Comparison of ENCODE assay signal across 27 mouse cellular contexts in genomic region chr11:82668026-82668425, GRCm38 (mm10).
DNase-seq lines count a peak whose midpoint lies in the region; ATAC-seq and TF ChIP-seq lines count a peak whose summit lies in the region.
"Had no signal": no experiment of that assay in that cellular context is flagged by ENCODE, and none has a peak within 500 bp of the region (broad histone marks: within the 10 kb centered on the region; RNA-seq: fewer than 3 reads in every experiment).

No protein-coding gene starts in this region.

- H3K36me3 ChIP-seq in spleen, adult 2 months (ENCODE audit: control insufficient read depth, insufficient read depth, low read length), result no peaks in the 10 kb centered on the region
- H3K36me3 ChIP-seq in intestine, embryonic 15.5 days, result no peaks in the 10 kb centered on the region
- H3K36me3 ChIP-seq: forebrain, embryonic 15.5 days; heart, embryonic 13.5 days; limb, embryonic 15.5 days; liver, embryonic 15.5 days; midbrain, embryonic 12.5 days had no signal

- 81% methylated on average over 1 of the region's 1 CpGs for WGBS in spleen, adult 2 months
- 88% methylated on average over 1 of the region's 1 CpGs for WGBS in intestine, embryonic 15.5 days

- no peak overlapping the region for H3K9ac ChIP-seq in intestine, embryonic 15.5 days
- H3K9ac ChIP-seq: forebrain, embryonic 15.5 days; heart, embryonic 13.5 days; limb, embryonic 15.5 days; liver, embryonic 15.5 days; midbrain, embryonic 12.5 days had no signal

- H3K4me1 ChIP-seq in spleen, adult 2 months (ENCODE audit: control insufficient read depth, insufficient read depth, insufficient read length), result peaks cover 33% of the 10 kb centered on the region; the same call in 1 of the 2 replicates
- no peaks in the 10 kb centered on the region for H3K4me1 ChIP-seq in intestine, embryonic 15.5 days (replicated peaks)
- H3K4me1 ChIP-seq: forebrain, embryonic 15.5 days; heart, embryonic 13.5 days; limb, embryonic 15.5 days; liver, embryonic 15.5 days; midbrain, embryonic 12.5 days had no signal

- H3K4me3 ChIP-seq in spleen, adult 2 months (ENCODE audit: extremely low read depth, insufficient read depth, insufficient read length), result no peak overlapping the region
- no peak overlapping the region for H3K4me3 ChIP-seq in intestine, embryonic 15.5 days (replicated peaks)
- H3K4me3 ChIP-seq: forebrain, embryonic 15.5 days; heart, adult 2 months; heart, embryonic 13.5 days; left cerebral cortex, adult 2 months; limb, embryonic 15.5 days; liver, embryonic 15.5 days; midbrain, embryonic 12.5 days had no signal

- no peaks in the 10 kb centered on the region for H3K27me3 ChIP-seq in spleen, adult 2 months (ENCODE audit: control insufficient read depth, insufficient read depth, low read length)
- no peaks in the 10 kb centered on the region for H3K27me3 ChIP-seq in intestine, embryonic 15.5 days (replicated peaks)
- H3K27me3 ChIP-seq: forebrain, embryonic 15.5 days; heart, embryonic 13.5 days; limb, embryonic 15.5 days; liver, embryonic 15.5 days; midbrain, embryonic 12.5 days had no signal

- H3K27ac ChIP-seq in spleen, adult 2 months (ENCODE audit: insufficient read depth, low read length), result peak overlapping the region; percentile 93
- H3K27ac ChIP-seq in intestine, embryonic 15.5 days, result no peak overlapping the region
- H3K27ac ChIP-seq: forebrain, embryonic 15.5 days; heart, adult 2 months; heart, embryonic 13.5 days; hindbrain, postnatal 0 days; kidney, postnatal 0 days; left cerebral cortex, adult 2 months; limb, embryonic 15.5 days; liver, embryonic 15.5 days; midbrain, embryonic 12.5 days had no signal

- no peaks in the 10 kb centered on the region for H3K9me3 ChIP-seq in intestine, embryonic 15.5 days
- H3K9me3 ChIP-seq: forebrain, embryonic 15.5 days; heart, embryonic 13.5 days; limb, embryonic 15.5 days; liver, embryonic 15.5 days; midbrain, embryonic 12.5 days had no signal

- ATAC-seq in CD4-positive, CD25-positive, alpha-beta regulatory T cell, adult 4 months, result no peak
- 0 out of 2 replicates have a peak, but pooled peaks have one; percentile 31 for ATAC-seq in monocyte, adult 5-6 weeks (replicated peaks; ENCODE audit: insufficient number of reproducible peaks, low FRiP score, low TSS enrichment, poor library complexity, severe bottlenecking)
- ATAC-seq in intestine, embryonic 15.5 days, result no peak
- ATAC-seq: activated CD4-positive, CD25-positive, alpha-beta regulatory T cell, adult 4 months; forebrain, embryonic 15.5 days; hindbrain, postnatal 0 days had no signal

- DNase-seq in CD4-positive, CD25-positive, alpha-beta regulatory T cell, adult 2 months (ENCODE audit: low read depth, low spot score), result peak; percentile 4
- peak; percentile 14 for DNase-seq in thymus, postnatal 14 days
- DNase-seq in thymus, postnatal 10 days (ENCODE audit: low spot score in 2 of 2), result no peak
- DNase-seq in spleen, adult 2 months (ENCODE audit: low read depth in 1 of 2, low spot score in 2 of 2), result peak; percentile 66 to 68
- no peak for DNase-seq in frontal cortex, adult 2 months (ENCODE audit: extremely low spot score in 1 of 2, low spot score in 1 of 2)
- DNase-seq: adrenal gland, postnatal 10 days; cerebellum, adult 8-10 months; gastrocnemius, postnatal 25 days; heart, postnatal 14 days; kidney, adult 2 months; layer of hippocampus, adult 9-11 months; left cerebral cortex, postnatal 4 days; retina, postnatal 1 day; right cerebral cortex, postnatal 25 days had no signal

- TF ChIP-seq CTCF in spleen, adult 2 months (IDR thresholded peaks at IDR 0.05; ENCODE audit: extremely low read depth, insufficient read depth, insufficient read length, insufficient replicate concordance), result no peak

- TF ChIP-seq POLR2A in spleen, adult 2 months (IDR thresholded peaks at IDR 0.05; ENCODE audit: low read depth, low read length), result no peak; the same call in 1 of the 2 replicates

- no peak overlapping the region for H3K4me2 ChIP-seq in intestine, embryonic 15.5 days (replicated peaks)
- H3K4me2 ChIP-seq: forebrain, embryonic 15.5 days; heart, embryonic 13.5 days; limb, embryonic 15.5 days; liver, embryonic 15.5 days; midbrain, embryonic 12.5 days had no signal

Comparison
In these comparisons a context has a peak if more than half of its experiments do, and no peak if none do; other contexts are left out.
1. DNase-seq: peak in CD4-positive, CD25-positive, alpha-beta regulatory T cell, adult 2 months (single experiment), thymus, postnatal 14 days (single experiment) and spleen, adult 2 months (2 of 2); none in thymus, postnatal 10 days (0 of 2) and frontal cortex, adult 2 months (0 of 2).